Mouse (Mus musculus) embryo, embryonic 10 days (tissue): ENCODE measurements around the gene Garnl3.
A peak's percentile ranks its signal among the peaks of the same experiment; 100 is the strongest.
"Not testable (repeated sequence)": the region's sequence is repeated elsewhere in the genome, so short reads cannot be mapped to it uniquely, and the experiment has no call there.

Source experiments
- DNase-seq: peaks from one replicate; pipeline ENCODE4 v3.0.0-alpha.2; 2015; ENCODE audit warnings: low spot score

Gene Garnl3

DNA sequence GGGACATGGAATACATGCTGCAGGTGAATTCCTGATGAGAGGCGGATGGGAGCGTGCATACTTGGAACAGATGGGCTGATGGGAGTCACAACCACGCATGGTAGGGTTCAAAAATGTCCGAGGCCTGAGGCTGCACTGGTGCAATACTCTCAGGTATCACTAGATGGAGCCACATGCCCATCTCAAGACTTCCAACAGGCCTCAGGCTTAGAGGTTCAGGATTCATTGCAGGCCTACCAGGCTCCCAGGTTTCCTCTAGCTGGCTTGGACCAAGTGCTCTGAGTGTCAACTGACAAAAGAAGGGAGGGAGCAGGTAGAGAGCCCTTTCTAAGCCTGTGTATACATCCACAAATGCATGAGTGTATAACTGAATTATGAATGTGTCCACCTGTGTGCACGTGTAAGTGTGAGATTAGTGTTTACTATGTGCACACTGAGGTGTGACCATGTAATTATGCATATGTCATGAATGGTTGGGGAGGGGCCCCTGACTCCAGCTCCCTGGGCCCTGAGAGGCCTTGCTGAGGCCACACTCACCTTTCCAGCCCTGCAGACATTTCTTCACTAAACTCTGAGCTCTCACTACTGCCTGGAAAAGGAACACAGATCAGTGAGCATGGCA, 23.4 kb upstream of the Garnl3 start:
- DNase-seq: peak; percentile 84

DNA sequence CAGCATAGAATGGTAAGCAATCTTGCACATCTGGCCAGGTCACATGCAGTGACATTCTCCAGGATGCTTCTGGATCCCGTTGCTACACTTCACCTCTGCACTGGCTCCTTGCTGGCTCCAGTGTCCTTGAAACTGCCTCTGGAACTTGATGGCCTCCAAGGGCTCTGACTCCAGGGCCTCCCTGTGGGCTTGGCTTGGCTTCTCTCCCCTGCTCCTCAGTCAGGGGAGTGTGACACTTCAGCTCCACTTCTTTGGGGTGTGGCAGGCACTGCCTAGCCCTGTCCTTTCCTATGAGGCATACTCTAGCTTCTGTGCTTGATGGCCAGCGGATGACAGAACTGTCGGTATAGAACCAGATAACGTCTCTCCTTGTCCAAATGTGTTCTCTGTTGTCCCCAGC, 15.5 kb upstream of the Garnl3 start:
- no peak for DNase-seq

- no peak for DNase-seq
Measured at GRCm38 (mm10) chr2:33143292-33143691, 11.8 kb upstream of the Garnl3 start.

- DNase-seq: no peak
Measured at GRCm38 (mm10) chr2:33138491-33138890, 7.0 kb upstream of the Garnl3 start.

GRCm38 (mm10) chr2:33137731-33138130, 6.3 kb upstream of the Garnl3 start:
- DNase-seq: no peak

- DNase-seq: no peak
Measured at GRCm38 (mm10) chr2:33137244-33137643, 5.8 kb upstream of the Garnl3 start.

DNA sequence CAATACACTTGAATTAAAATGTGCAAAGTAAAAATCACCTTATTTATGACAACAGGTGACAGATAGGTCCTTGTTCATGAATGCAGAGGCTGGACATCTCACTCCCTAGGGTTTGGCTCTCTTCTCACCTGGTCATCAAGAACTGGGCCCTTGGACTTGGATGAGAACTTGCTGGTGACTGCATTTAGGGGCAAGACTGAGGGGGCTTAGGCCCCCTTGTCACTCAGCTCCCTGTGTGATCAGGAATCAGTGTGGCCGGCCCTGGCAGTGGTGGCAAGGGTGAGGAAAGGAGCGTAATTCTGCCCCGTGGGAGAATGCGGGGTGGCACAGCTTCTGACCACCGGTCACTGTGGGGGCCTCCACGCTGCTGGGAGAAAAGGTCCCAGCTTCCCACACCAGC, 4.9 kb upstream of the Garnl3 start:
- DNase-seq: no peak

GRCm38 (mm10) chr2:33134766-33135490, 3.5 kb upstream of the Garnl3 start:
- no peak for DNase-seq

GRCm38 (mm10) chr2:33132306-33132705, 852 bp upstream of the Garnl3 start:
- DNase-seq: no peak

DNA sequence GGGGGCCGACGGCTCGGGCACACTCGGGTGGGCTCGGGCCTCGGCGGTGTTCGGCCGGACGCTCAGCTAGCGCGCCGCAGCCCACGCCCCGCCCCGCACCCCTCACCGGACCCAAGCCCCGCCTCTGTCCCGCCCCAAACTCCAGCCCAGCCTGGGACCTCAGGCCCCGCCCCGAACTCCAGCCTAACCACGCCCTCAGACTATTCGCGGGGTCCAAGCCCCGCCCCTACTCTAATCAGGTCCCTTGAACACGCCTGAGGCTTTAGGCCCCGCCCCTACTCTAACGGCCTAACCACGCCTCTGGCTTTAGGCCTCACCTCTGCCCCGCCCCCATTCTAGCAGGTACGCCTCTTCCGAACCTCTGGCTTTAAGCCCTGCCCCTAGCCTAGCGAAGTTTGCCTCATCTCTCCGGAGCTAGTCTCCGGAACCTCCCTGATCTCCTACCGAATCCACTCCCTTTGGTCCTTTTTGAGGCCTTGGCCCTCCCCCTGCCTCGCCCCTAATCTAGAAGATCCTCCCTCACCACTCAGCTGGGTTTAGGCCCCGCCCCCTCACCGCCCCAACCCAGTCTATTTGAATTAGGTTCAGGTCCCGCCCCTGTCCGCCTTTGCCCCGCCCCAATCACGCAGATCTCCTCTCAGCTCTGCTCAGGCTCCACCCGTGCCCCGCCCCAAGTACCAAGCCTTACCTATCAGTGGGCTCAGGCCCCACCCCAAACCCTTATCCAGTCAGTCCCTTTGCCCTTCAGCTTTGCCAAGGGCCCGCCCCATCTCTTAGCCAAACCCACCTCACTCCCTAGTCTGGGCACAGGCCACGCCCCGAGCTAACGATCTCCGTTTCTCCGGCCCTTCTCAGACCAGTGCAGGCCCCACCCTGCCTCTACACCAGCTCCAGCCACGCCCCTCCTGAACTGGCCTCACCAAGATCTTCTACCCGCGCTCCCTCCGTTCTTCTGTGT, 649 bp downstream of the Garnl3 start:
- peak; percentile 97 for DNase-seq

DNA sequence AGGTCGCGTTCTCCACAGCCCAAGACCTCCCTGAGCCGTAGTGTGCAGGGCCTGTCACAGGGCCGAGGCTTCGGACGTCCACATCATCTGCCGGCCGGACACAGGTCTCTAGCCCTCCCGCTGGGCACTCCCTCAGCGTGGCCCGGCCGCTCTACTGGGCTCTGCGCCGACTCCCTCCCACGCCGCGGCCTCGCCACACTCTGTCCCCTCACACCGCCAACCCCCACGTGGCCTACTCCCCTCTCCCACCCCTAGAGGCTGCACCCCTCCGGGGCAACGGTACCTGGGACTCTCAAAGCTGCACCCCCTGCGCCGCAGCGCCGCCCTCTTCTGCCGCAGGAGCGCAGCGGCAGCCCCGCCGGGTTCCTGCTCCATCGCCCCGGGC, 1.3 kb downstream of the Garnl3 start:
- DNase-seq: no peak

GRCm38 (mm10) chr2:33129696-33130095, 1.8 kb downstream of the Garnl3 start:
- DNase-seq: peak; percentile 22

DNA sequence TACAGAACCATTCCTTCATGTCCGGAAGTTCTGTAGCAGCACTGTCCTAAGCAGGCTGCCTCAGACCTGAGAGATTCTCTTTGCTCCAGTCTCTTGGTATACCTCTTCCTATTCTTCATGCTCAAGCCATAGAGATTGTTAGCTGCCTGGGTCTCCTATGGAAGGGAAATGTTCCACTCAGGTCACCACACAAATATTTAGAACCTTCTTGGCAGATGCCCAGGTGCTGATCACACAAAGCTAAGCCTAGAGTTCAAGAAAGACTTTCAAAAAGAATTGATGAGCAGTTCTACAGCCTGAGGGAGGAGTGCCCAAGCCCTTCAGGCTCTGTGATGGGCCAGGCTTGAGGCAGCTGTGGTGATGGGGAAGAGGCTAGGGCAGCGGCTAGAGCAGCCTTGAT, 2.4 kb downstream of the Garnl3 start:
- DNase-seq: no peak

- DNase-seq: no peak
Measured at GRCm38 (mm10) chr2:33127271-33127670, 4.2 kb downstream of the Garnl3 start.

- no peak for DNase-seq
Measured at GRCm38 (mm10) chr2:33122856-33123255, 8.6 kb downstream of the Garnl3 start.

GRCm38 (mm10) chr2:33100536-33100935, 30.9 kb downstream of the Garnl3 start:
- no peak for DNase-seq

DNA sequence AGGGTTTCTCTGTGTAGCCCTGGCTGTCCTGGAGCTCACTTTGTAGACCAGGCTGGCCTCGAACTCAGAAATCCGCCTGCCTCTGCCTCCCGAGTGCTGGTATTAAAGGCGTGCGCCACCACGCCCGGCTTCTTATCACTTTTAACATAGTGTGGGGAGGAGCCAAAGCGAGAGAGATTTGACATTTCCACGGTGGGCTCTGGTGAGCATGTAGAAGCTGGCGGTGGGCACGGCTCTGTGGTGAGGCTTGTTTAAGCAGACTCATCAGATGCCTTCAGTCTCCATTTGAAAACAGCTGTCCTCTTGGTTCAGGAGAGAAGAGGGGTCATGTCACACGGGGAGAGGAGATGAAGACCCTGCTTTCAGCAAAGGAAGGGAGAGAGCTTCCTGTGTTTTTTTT, 34.1 kb downstream of the Garnl3 start:
- DNase-seq: not testable (repeated sequence)

DNA sequence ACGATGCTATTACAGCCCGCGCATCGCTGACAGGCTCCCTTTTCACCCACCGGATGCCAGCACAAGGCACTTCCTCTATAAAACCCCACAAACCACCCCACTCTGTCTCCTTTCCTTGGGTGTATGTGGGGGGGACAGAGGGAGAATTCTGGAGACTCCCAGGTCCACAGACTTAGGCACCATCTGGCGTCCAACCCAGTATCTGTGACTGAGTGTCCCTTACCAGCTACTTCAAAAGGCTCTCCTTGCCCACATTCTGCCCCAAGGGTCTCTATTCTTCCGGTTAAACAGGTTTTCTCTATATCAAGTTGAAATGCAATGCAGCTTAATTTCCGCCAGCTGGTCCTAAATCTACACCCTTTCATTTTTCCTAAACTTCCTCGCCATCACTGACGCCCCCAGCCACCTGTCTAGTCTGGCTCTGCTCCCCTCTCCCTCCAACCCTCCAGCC, 36.2 kb downstream of the Garnl3 start:
- no peak for DNase-seq

DNA sequence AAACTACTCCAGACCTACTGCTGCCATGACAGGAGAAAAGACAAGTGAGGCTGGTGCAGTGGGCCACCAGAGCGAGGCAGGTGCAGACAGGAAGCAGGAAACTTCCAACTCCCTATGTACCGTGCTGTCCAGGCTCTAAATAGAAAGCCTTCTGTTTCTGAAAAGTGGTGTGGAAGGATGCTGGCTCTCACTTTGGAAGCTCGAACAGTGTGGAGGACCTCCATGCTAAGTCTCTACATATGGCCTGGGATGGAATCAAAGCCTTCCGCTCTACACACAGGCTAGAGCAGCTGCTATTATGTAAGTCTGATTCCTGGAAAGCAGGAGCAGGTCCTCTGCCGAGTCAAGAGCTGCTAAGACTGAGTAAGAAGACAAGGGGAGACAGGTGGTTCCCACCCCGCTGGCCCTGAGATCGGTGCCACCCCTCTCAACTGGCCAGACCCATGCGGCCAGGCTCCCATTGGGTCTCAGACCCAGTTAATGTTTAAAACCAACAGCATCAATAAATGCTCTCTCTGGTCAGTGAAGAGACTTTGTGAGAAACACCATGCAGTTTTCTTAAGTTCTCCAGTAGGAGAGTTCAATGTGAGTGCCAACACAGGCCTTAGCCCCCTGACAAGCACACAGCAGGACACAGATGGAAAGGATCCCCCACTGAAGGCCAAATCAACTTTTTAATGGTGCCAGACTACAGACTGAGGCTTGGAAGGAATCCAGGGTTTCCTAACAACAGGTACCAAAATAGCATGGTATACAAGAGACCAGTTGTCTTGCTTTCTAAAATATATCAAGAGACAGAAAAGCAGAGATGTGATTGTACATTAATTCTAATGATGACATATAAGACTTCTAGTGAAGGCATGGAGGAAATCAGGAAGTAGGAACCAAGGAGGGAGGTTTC, 40.6 kb downstream of the Garnl3 start:
- no peak for DNase-seq

DNA sequence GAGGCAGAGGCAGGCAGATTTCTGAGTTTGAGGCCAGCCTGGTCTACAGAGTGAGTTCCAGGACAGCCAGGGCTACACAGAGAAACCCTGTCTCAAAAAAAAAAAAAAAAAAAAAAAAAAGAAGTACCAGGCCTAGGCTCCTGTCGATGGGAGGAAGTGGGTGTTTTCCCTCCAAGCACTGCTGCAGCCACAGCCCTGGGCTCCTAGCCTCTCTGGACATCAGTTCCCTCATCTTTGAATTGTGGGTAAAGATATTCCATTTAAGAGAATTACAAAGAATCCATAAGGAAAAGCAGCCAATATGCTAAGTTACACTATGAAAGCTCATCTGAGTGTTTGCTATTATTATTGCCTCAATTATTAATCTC, 41.4 kb downstream of the Garnl3 start:
- not testable (repeated sequence) for DNase-seq

DNA sequence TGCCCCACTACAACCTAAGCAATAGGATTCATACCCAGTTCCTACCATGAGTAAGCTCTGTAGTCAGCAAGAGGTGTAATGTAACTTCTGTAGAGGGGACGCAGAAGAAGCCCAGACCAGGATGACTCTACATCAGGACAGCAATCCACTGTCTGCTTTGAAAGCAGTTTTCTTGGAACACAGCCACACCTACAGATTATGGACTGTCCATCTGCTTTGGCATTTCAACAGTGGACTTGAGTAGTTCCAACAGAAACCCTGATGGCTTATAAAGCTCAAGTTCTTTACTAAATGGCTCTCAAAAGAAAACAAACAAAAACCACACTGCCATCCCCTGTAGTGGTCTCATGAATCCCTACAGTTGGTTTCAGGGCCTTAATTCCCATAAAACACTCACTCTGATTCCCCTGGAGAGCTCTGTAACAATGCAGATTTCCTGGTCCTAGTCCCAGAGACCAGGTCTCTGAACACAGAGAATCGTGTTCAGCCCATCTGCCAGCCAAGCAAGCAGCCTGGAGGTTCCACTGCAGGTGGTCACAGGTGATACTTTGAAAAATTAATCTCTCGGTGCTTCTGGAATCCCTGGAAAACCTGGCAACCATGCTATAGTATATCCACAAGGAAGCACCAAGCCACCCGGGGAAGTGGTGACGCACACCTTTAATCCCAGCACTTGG, 42.0 kb downstream of the Garnl3 start:
- no peak for DNase-seq
